Mouse (Mus musculus): ENCODE results near the gene Dpt. TPM values are rescaled to one million over a fixed set of nuclear protein-coding genes. Genes with fewer than 3 reads are reported as not detected.
"Not testable (repeated sequence)": the region's sequence is repeated elsewhere in the genome, so short reads cannot be mapped to it uniquely, and the experiment has no call there.

Gene Dpt
- total and polyA plus RNA-seq, 3 experiments, result not detected

DNA sequence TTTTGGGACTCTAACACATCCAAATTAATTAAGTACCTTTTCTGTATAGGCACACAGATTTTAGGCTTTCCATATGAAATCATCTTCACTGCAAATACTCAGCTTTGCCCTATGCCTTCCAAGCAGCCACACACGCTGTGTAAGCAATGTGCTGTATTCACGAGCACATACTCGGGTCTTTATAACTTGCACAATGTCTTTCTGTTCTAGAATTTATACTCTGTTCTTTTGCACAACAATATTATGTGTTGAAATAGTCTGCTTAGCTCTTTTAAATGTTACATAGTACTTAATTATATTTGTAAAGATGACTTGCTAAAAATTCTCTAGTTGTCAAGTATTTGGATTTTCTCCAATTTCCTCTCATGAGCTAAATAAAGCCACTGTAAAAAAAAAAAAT, 29.8 kb upstream of the Dpt start:
- H3K4me3 ChIP-seq (ENCODE audit: low read depth, low read length), result no peak overlapping the region
- ATAC-seq (ENCODE audit: extremely low read depth, insufficient number of reproducible peaks, low FRiP score, poor library complexity, severe bottlenecking), result no peak

DNA sequence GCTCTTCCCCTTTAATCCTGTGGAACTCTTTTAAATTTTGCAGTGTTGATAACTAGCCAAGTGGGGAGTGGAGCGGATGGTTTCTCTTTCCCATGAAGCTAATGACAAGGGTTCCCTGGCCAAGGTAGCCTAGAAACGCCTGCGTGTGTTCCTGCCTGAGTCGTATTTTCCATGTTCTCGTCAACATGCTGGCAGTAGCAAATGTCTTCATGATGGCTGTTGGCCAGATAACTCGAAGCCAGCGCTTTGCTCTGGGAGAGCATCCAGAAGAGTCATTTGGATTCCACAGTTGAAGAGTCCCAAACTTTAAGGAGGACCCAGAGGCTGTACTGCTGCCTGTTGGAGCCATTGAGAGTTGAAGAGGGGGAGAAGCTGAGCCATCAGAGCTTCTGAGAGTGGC, 25.8 kb upstream of the Dpt start:
- DNase-seq (ENCODE audit: low spot score), result no peak
- Histone ChIP-seq H3K4me3 (ENCODE audit: low read depth, low read length) (no peak overlapping the region), H3K9me3 (replicated peaks) (peaks cover 9% of the 10 kb centered on the region), H3K27me3 (ENCODE audit: insufficient read depth, low read length) (no peaks in the 10 kb centered on the region), H3K36me3 (replicated peaks) (no peaks in the 10 kb centered on the region), H3K4me1 (ENCODE audit: insufficient read depth, low read depth, low read length) (no peaks in the 10 kb centered on the region)
- no peak for ATAC-seq (ENCODE audit: extremely low read depth, insufficient number of reproducible peaks, low FRiP score, poor library complexity, severe bottlenecking)
- TF ChIP-seq POLR2AphosphoS5 (IDR thresholded peaks at IDR 0.05; ENCODE audit: insufficient replicate concordance, low read depth, low read length) (no peak), CTCF (IDR thresholded peaks at IDR 0.05; ENCODE audit: low read depth, low read length) (no peak), GATA2 (IDR thresholded peaks at IDR 0.05; ENCODE audit: borderline replicate concordance, low read depth, low read length) (no peak), GATA1 (IDR thresholded peaks at IDR 0.05; ENCODE audit: borderline replicate concordance, low read length) (no peak), TAL1 (conservative IDR thresholded peaks at IDR 0.05; ENCODE audit: low read depth, low read length) (no peak)

More for the DNA sequence above, 29.8 kb upstream of the Dpt start:
- DNase-seq (ENCODE audit: low spot score), result no peak
- H3K27me3 ChIP-seq (ENCODE audit: insufficient read depth, low read length), result no peaks in the 10 kb centered on the region
- TF ChIP-seq POLR2AphosphoS5 (IDR thresholded peaks at IDR 0.05; ENCODE audit: insufficient replicate concordance, low read depth, low read length) (no peak), GATA2 (IDR thresholded peaks at IDR 0.05; ENCODE audit: borderline replicate concordance, low read depth, low read length) (no peak), GATA1 (IDR thresholded peaks at IDR 0.05; ENCODE audit: borderline replicate concordance, low read length) (no peak)
- no peaks in the 10 kb centered on the region for H3K36me3 ChIP-seq (replicated peaks)
- no peaks in the 10 kb centered on the region for H3K4me1 ChIP-seq (ENCODE audit: insufficient read depth, low read depth, low read length)
- peaks cover 7% of the 10 kb centered on the region for H3K9me3 ChIP-seq (replicated peaks)

GRCm38 (mm10) chr1:164780851-164781510, 15.5 kb upstream of the Dpt start:
- ATAC-seq (ENCODE audit: extremely low read depth, insufficient number of reproducible peaks, low FRiP score, poor library complexity, severe bottlenecking) (no peak), DNase-seq (ENCODE audit: low spot score) (no peak)

DNA sequence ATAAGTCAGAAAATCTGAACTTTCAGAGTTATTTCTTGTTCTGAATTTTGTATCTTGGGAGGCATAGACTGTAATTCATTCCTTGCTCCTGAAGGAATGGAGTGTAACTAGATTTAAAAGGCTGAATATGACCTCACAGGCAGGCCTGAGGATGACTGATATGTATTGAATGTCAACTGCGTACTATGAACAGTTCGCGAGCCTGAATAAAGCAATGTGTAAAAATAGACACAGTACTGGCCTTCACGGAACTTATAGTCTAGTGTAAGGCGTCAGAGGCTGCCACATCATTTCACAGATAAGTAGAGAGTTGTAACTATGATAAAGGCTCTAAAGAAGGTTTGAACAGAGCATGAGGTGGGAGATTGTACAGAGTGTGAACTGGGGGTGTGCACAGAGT, 10.3 kb upstream of the Dpt start:
- Histone ChIP-seq H3K4me3 (ENCODE audit: low read depth, low read length) (no peak overlapping the region), H3K27me3 (ENCODE audit: insufficient read depth, low read length) (no peaks in the 10 kb centered on the region), H3K36me3 (replicated peaks) (no peaks in the 10 kb centered on the region), H3K9me3 (replicated peaks) (peaks cover 32% of the 10 kb centered on the region), H3K4me1 (ENCODE audit: insufficient read depth, low read depth, low read length) (no peaks in the 10 kb centered on the region)
- TF ChIP-seq CTCF (IDR thresholded peaks at IDR 0.05; ENCODE audit: low read depth, low read length), result no peak
- no peak for TF ChIP-seq GATA2 (IDR thresholded peaks at IDR 0.05; ENCODE audit: borderline replicate concordance, low read depth, low read length)
- no peak for TF ChIP-seq TAL1 (conservative IDR thresholded peaks at IDR 0.05; ENCODE audit: low read depth, low read length)
- TF ChIP-seq POLR2AphosphoS5 (IDR thresholded peaks at IDR 0.05; ENCODE audit: insufficient replicate concordance, low read depth, low read length), result no peak
- no peak for TF ChIP-seq GATA1 (IDR thresholded peaks at IDR 0.05; ENCODE audit: borderline replicate concordance, low read length)
- no peak for ATAC-seq (ENCODE audit: extremely low read depth, insufficient number of reproducible peaks, low FRiP score, poor library complexity, severe bottlenecking)
- no peak for DNase-seq (ENCODE audit: low spot score)

More at GRCm38 (mm10) chr1:164780851-164781510, 15.5 kb upstream of the Dpt start:
- H3K36me3 ChIP-seq (replicated peaks), result no peaks in the 10 kb centered on the region
- no peaks in the 10 kb centered on the region for H3K27me3 ChIP-seq (ENCODE audit: insufficient read depth, low read length)
- peaks cover 31% of the 10 kb centered on the region for H3K9me3 ChIP-seq (replicated peaks)
- no peaks in the 10 kb centered on the region for H3K4me1 ChIP-seq (ENCODE audit: insufficient read depth, low read depth, low read length)
- no peak for TF ChIP-seq GATA2 (IDR thresholded peaks at IDR 0.05; ENCODE audit: borderline replicate concordance, low read depth, low read length)
- no peak for TF ChIP-seq CTCF (IDR thresholded peaks at IDR 0.05; ENCODE audit: low read depth, low read length)
- no peak for TF ChIP-seq TAL1 (conservative IDR thresholded peaks at IDR 0.05; ENCODE audit: low read depth, low read length)
- TF ChIP-seq POLR2AphosphoS5 (IDR thresholded peaks at IDR 0.05; ENCODE audit: insufficient replicate concordance, low read depth, low read length), result no peak
- TF ChIP-seq GATA1 (IDR thresholded peaks at IDR 0.05; ENCODE audit: borderline replicate concordance, low read length), result no peak
- no peak overlapping the region for H3K4me3 ChIP-seq (ENCODE audit: low read depth, low read length)

- TF ChIP-seq GATA2 (IDR thresholded peaks at IDR 0.05; ENCODE audit: borderline replicate concordance, low read depth, low read length) (no peak), CTCF (IDR thresholded peaks at IDR 0.05; ENCODE audit: low read depth, low read length) (no peak), GATA1 (IDR thresholded peaks at IDR 0.05; ENCODE audit: borderline replicate concordance, low read length) (no peak), TAL1 (conservative IDR thresholded peaks at IDR 0.05; ENCODE audit: low read depth, low read length) (no peak), POLR2AphosphoS5 (IDR thresholded peaks at IDR 0.05; ENCODE audit: insufficient replicate concordance, low read depth, low read length) (no peak)
- DNase-seq (ENCODE audit: low spot score) (no peak), ATAC-seq (ENCODE audit: extremely low read depth, insufficient number of reproducible peaks, low FRiP score, poor library complexity, severe bottlenecking) (no peak)
- no peaks in the 10 kb centered on the region for H3K36me3 ChIP-seq (replicated peaks)
- peaks cover 26% of the 10 kb centered on the region for H3K9me3 ChIP-seq (replicated peaks)
- H3K4me3 ChIP-seq (ENCODE audit: low read depth, low read length), result no peak overlapping the region
- no peaks in the 10 kb centered on the region for H3K4me1 ChIP-seq (ENCODE audit: insufficient read depth, low read depth, low read length)
- H3K27me3 ChIP-seq (ENCODE audit: insufficient read depth, low read length), result no peaks in the 10 kb centered on the region
Observed at GRCm38 (mm10) chr1:164787771-164788170, 8.7 kb upstream of the Dpt start.

DNA sequence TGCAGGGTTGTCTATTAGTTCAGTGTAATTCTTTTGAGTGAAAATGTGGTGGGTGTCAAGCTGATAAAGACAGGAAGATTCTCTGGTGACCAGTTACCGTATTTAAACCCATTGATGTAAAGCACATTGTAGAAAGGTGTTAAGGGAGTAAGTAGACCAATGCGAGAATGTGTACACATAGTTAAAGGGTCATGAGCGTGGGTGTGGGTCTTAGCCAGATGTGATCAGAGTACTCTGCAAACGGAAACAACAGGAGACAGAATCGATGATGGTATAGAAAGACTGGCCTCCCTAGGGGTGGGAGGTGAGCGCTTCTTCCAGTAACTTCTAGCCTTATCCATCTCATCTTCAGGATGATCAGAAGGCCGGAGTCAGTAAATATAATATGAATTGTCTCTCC, 8.2 kb upstream of the Dpt start:
- Histone ChIP-seq H3K27me3 (ENCODE audit: insufficient read depth, low read length) (no peaks in the 10 kb centered on the region), H3K4me1 (ENCODE audit: insufficient read depth, low read depth, low read length) (no peaks in the 10 kb centered on the region), H3K4me3 (ENCODE audit: low read depth, low read length) (no peak overlapping the region), H3K9me3 (replicated peaks) (peaks cover 23% of the 10 kb centered on the region), H3K36me3 (replicated peaks) (no peaks in the 10 kb centered on the region)
- ATAC-seq (ENCODE audit: extremely low read depth, insufficient number of reproducible peaks, low FRiP score, poor library complexity, severe bottlenecking), result no peak
- TF ChIP-seq TAL1 (conservative IDR thresholded peaks at IDR 0.05; ENCODE audit: low read depth, low read length), result no peak
- no peak for TF ChIP-seq POLR2AphosphoS5 (IDR thresholded peaks at IDR 0.05; ENCODE audit: insufficient replicate concordance, low read depth, low read length)
- TF ChIP-seq CTCF (IDR thresholded peaks at IDR 0.05; ENCODE audit: low read depth, low read length), result no peak
- TF ChIP-seq GATA1 (IDR thresholded peaks at IDR 0.05; ENCODE audit: borderline replicate concordance, low read length), result no peak
- no peak for TF ChIP-seq GATA2 (IDR thresholded peaks at IDR 0.05; ENCODE audit: borderline replicate concordance, low read depth, low read length)
- no peak for DNase-seq (ENCODE audit: low spot score)

DNA sequence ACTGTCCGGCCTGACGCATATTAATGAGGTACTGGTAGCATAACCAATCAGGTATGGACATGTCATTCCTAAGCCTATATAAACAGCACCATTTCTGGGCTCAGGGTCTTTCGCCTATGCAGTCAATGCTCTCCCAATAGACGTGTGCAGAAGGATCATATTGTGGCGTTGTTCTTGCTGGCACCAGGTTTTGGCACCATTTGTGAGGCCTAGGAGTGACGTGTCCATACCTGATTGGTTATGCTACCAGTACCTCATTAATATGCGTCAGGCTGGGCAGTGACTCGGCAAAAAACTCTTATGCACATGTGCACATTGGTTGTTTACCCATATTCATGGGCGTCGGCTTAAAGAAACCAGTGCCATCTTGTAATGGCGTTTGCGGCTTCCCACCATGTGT, 6.1 kb upstream of the Dpt start:
- ATAC-seq (ENCODE audit: extremely low read depth, insufficient number of reproducible peaks, low FRiP score, poor library complexity, severe bottlenecking); H3K36me3 ChIP-seq (replicated peaks); H3K4me1 ChIP-seq (ENCODE audit: insufficient read depth, low read depth, low read length); DNase-seq (ENCODE audit: low spot score); H3K4me3 ChIP-seq (ENCODE audit: low read depth, low read length); H3K27me3 ChIP-seq (ENCODE audit: insufficient read depth, low read length): not testable (repeated sequence)
- H3K9me3 ChIP-seq (replicated peaks), result peaks cover 19% of the 10 kb centered on the region
